Mouse (Mus musculus): ENCODE results near the gene Gm48552.

The Gm48552 gene

DNA sequence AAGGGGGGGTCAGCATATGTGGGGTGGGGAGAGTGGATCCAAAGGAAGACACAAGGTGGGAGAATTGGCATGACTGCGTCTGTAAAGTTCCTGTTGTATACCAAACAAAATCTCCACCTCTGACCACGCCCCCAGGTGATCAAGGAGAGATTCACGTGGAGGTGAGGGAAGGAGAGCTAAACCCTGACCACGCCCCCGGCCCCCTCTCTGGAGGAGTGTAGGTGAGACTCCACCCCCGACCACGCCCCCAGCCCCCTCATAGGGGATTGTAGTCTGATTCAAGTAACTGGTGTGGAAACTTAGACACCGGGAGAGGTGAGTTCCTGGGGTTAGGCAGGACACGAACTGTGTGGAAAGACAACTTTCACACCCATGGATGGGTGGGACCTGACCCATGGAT, 15.3 kb downstream of the Gm48552 start:
- in situ Hi-C loops (cut with MboI; ENCODE audit: low sequenced_read_pairs), result no loop called here

DNA sequence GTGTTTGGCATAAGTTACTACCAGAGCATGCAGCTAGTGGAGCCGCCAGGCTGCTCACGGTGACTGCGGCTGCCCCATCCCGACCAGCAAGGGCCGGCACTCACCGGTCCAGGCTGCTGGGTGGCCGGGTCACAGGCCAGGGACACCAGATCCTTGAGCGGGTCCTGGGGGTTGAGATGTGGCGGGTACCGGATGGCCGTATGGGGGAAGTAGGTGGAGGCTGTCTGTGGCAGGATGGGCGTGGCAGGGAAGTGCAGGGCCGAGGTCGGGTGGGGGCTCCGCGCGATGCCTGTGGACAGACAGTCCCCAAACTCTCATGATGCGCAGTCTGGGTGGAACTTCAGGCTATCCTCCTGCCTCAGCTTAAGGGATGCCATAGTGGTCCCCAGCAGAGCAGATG, 15.9 kb downstream of the Gm48552 start:
- in situ Hi-C loops (cut with MboI; ENCODE audit: low sequenced_read_pairs), result no loop called here

DNA sequence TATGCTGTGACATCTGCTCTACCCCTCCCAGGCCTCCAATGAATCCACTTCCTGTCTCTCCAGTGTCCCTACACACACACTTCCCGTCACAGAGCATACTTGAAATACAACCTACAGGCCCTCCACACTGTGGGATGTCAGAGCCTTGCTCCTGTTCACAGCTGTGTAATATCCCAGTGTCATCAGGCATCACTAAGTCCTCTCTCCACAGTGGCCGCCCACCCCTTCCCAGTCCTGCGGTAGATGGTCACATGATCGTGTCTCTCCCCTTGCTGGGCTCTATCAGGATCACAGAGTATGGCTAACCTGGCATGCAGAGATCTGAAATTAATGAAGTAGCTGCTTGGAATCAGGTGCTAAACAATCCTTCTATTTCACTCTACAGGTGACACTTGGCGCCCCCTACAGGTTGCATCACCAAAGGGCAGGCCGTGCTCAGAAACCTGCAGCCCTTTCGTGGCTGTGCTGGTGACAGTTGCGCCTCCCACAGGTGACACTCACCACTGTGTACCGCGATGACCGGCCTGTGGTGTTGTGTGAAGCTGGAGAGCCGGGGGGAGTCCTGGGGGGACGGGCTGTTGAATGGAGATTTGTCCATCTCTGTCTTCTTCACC, 16.9 kb downstream of the Gm48552 start:
- in situ Hi-C loops (cut with MboI; ENCODE audit: low sequenced_read_pairs), result no loop called here

DNA sequence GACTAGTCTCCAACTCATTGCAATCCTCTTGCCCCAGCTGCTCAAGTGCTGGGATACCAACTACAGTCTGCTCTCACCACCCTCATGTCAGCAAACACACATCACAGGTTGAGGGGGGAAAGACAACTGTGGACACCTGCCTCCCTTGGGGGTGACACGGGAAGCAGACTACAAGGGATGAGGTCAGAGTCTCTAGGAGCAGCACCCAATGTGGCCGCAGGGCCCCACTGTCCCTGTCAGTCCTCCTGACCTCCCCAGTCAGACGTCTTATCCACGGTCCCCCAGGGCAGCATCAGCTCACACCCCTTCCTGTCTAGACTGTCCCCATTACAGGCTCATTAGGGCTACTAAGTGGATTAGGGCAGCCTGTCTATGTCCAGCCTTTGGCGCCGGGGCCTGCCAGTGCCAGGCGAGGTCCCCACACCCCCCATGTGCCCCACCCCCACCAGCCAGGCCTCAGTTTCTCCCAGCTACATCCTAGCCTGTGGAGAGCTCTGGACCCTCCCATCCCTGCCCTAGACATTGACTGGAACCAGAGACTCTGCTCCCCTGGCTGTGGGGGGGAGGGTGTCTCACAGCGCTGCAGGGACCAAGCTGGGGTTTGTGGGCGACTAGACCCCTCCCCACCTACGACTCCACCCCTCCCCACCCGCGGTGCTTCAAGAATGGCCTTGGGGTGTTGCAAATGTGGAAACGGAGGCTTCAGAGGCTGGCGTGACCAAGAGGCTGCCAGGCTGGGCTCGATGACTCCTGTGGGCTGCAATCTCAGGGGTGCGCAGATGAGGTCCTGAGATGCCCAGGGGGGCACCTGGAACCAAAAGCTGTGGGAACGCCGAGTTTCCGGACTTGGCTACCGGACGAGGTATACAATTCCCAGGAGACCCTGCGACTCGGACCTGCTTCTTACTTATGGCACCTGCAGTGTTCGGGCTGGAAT, 18.0 kb downstream of the Gm48552 start:
- in situ Hi-C loops (cut with MboI; ENCODE audit: low sequenced_read_pairs), result no loop called here

DNA sequence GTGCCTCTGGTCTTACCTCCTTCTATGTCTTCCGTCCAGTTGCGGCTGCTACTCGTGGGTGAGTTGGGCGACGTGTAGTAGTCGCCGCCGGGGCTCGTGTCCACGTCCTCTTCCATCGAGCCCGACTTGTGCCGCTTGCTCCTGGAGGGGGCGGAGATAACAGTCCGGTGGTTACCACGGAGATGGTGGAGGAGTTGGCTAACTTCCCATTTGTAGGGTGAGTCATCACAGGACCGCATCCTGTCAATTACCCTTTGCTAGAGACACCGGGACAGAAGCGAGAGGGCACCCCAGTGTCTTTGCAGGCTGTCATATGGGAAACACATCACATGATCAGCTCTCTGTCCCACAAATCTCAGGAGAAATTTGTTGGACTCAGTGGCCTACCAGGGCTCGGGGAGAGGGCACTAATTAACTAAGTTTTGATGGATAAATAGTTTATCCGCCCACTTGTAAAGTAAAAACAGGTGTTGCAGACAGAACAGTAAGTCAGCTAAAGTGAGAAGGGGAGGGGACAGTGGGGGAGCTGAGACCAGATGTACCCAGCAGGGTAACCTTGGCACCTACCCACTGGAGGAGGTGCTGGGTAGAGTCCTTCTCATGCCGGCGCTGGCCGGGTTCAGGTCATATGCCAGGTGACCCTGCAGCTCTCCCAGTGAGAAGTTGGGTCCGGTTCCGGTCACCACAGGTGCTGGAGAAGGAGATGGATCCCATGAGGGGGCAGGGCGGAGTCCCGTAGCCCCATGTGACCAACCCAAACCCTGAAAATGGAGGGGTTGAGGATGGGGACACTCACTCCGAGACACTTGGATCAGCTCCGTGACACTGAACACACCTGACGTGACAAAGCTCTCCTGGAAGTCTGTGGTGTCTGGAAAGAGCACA, 19.0 kb downstream of the Gm48552 start:
- in situ Hi-C loops (cut with MboI; ENCODE audit: low sequenced_read_pairs), result no loop called here

DNA sequence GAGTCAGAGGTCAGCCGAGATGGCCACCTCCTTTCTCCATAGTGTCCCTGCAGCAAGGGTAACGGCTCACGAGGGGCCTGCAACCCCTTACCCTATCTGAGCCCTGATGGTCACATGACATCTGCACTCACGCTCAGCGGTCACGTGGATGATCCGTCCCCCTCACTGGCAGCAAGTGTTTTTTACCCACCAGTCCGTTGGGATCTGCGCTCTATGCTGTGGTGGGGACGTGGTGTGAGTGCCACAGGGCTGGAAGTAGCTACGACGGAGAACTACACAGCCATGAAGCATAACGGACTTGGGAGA, 19.6 kb downstream of the Gm48552 start:
- in situ Hi-C loops (cut with MboI; ENCODE audit: low sequenced_read_pairs), result no loop called here

DNA sequence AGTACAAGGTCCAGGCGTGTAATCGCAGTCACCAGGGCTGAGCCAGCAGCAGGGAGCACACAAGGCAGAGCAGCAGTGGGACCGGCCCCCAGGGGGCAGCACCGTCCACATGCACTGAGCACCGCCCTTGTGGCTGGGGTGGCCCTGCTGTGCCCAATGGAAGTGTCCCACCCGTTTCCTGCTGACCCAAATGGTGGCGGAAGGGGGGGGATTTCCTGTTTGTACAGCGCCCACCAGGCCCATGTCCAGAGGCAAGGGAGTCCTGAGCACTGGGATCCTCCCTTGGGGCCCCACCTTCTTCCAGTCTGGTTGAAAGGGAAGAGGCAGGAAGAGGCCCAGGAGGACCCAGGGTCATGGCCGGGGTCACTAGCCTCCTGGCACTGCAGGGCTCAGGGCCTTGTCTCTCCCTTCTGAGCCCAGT, 20.1 kb downstream of the Gm48552 start:
- in situ Hi-C loops (cut with MboI; ENCODE audit: low sequenced_read_pairs), result no loop called here

DNA sequence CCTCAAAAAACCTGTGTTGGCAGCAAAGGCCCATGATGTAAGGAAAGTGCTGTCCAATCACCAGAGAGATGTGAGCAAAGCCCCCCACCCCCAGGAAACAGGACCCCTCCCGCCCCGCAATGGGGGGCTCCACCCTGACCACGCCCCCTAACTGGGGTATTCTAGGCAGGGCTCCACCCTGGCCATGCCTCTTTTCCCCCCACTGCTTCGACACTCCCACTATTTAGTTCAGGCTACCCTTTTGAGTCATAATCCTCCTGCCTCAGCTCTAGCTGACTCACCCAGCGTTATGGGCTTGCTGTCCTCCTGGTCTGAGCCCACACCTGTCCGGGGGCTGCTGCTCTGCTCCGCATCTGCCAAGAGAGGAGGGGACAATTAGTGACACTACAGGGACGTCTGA, 20.5 kb downstream of the Gm48552 start:
- in situ Hi-C loops (cut with MboI; ENCODE audit: low sequenced_read_pairs), result no loop called here

DNA sequence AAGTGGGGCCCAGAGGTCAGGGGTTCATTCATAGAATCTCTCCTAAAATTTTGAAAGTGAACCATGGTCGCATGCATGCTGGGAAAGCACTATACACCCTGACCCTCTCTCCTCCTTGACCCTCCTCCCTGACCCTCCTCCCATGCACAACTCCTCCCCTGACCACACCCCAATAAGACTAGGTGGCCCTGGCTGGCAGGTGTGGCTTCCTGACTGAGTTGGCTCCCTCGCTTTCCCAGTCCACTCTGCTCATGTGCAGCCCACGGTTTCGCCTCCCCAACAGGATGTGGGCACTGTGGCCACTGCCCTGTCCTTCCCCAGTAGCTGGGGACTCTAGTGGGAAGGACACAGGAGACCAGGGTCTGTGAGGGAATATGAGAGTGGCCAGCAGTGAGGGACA, 21.5 kb downstream of the Gm48552 start:
- in situ Hi-C loops (cut with MboI; ENCODE audit: low sequenced_read_pairs), result no loop called here

DNA sequence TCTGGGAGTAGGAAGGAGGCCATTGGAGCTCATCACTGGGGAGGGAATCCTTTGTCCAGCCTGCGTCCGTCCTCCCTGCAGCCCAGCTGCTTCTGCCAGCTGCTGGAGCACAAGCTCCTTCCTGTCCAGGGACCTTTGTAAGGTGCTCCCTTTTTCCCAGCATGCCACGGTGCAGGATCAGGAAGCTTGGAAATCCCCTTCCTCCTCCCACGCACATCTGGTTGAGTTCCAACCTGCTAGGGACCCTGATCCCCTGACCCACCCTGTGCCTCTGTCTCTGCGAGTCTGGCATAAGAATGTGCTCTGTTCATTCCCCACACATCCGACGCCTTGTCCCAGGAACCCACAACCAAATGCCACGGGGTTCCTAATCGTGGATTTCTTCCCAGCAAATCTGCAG, 22.2 kb downstream of the Gm48552 start:
- in situ Hi-C loops (cut with MboI; ENCODE audit: low sequenced_read_pairs), result no loop called here

DNA sequence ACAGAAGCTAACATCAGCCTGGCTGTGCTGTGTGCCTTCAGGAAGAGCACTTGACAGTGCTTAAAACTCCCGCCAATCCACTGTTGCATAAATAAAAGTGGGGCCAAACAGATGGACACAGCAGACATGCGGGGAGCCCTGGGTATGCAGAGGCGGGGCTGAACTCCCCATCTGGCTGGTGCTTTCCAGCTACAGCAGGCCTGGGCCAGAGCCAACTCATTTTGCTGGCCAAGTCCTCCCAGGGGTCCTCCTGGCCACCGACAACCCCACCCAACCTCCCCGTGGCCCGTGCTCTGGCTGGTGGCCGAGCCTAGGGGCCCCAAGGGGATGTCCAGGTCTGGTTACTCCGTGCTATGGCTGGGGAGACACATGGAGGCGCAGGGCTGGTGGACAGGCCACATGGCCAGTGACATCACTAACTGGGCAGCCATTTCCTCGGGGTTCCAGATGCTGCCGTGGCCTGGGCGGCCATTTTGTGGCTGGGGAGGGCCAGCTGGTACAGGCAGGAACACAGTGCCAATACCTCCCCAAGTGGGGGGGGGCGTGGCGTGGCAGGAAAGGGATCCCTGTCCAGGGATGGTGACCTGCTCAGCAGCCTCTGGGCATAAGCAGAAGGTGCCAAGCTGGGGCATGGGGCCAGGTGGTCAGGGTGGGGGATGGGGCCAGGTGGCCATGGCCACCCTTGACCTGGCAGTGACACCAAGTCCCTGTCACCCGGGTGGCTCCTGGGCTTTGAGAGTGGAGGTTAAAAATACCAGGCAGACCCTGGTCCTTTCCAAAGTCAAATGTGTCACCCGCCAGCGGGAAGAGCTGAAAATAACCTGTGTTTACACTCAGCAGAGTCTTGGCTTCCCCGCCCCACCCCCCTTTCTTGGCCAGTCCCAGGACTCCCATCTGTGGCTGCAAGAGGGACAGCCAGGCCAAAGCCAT, 22.9 kb downstream of the Gm48552 start:
- in situ Hi-C loops (cut with MboI; ENCODE audit: low sequenced_read_pairs), result no loop called here

DNA sequence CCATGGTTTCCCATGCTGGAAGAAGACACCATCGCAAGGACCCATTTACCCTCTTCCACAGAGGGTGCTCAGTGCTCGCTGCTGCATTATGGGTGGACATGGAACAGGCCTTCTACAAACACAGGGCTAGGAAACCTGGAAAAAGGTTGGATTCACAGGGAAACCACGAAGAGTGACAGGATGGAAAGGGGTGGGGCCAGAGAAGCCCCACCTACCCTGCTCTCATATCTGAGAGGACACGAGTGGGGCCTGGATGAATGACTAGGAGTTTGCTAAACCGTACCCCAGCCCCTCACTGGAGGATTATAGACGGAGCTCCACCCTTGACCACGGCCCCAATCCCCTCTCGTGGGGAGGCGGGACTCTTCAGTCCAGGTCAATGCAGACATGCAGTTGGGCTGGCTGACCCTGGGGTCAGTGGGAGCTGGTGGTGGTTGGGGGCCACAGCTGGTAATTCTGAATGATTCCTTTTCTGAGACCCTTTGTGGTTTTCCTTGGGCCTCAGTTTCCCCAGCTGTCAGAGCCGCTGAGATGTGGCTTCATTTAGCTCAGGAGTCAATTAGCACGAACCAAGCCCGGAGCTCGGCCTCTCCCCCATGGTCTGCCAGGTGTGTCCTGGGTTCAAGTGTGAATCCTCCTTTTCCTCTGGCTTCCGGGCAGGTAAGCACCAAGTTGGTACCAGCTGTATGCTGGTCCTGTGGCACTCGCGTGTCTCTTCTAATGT, 23.9 kb downstream of the Gm48552 start:
- in situ Hi-C loops (cut with MboI; ENCODE audit: low sequenced_read_pairs), result no loop called here

DNA sequence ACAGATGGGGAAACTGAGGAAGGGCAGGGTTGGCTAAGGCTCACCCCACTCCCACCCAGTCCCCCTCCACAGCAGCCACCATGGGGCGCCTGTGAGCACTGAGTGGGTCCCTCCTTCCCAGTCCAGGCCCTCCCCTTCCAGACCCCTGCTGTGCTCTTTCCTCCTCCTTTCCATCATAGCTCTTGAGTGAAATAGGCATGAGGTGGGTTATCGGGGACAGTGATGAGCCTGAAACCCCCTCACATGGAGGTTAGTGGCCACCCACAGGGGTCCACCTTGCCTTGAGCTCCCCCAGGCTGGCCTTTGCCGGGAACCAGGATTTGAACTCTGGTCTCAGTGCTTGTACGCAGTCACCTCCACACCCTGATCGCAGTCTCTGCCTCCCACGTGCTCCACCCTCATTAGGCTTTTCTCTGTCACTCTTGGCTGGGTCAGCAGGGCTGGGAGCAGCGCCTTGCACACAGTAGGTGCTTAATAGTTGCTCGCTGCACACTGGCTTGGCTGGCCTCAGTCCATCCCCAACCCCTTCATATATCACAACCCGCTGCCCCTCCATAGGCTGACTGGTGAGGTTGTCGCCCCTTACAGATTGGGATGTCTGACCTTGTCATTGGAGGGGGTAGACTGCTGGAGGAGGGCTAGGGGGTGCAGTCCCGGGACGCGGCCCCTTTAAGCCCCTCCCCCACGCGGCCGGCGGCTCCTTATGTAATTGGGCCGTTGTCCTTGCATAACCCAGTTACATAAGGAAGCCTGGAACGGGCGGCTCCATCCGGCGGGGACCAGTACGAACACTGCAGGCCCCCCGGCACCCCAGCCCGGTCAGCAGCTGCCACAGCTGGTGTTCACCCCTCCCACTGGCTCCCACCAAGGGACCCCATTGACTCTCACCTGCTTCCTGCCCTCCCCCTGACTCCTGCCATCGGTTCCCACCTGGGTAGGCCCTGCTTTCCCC, 24.8 kb downstream of the Gm48552 start:
- in situ Hi-C loops (cut with MboI; ENCODE audit: low sequenced_read_pairs), result no loop called here

DNA sequence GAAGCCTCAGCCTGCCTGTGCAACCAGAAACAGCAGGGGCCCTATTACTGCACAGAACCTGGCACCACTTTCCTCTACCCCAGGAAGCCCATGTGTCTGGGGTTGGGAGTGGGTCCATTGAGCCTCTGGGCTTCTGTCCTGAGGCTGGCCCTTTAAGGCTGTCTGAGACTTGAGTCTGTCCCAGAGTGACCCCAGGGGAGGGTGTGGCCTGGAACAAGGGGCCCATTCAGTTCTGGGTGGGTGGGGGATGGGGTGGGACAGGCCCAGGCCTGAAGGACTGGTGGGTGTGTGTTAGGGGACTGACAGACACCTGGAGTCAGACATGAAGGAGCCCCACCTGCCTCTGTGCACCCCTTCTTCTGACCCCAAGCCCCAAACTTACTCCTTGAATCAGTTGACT, 25.9 kb downstream of the Gm48552 start:
- in situ Hi-C loops (cut with MboI; ENCODE audit: low sequenced_read_pairs), result no loop called here

DNA sequence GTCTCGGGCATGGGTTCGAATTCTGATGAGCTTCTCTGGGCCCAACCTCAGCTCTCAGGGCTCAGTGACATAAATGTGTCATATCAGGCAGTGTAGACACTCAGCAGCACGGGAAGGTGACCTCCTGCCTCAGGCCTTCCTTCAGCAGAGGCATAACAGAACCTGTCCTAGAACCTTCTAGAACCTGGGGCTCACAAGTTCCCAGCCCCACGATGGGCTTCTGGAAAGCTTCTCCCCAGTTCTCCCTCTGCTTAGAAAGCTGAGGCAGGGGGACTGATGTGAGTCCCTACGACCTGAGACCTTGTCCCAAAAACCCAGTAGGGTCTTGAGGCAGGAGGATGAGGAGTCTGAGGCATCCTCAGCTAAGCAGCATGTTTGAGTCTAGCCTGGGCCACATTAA, 26.3 kb downstream of the Gm48552 start:
- in situ Hi-C loops (cut with MboI; ENCODE audit: low sequenced_read_pairs), result no loop called here

DNA sequence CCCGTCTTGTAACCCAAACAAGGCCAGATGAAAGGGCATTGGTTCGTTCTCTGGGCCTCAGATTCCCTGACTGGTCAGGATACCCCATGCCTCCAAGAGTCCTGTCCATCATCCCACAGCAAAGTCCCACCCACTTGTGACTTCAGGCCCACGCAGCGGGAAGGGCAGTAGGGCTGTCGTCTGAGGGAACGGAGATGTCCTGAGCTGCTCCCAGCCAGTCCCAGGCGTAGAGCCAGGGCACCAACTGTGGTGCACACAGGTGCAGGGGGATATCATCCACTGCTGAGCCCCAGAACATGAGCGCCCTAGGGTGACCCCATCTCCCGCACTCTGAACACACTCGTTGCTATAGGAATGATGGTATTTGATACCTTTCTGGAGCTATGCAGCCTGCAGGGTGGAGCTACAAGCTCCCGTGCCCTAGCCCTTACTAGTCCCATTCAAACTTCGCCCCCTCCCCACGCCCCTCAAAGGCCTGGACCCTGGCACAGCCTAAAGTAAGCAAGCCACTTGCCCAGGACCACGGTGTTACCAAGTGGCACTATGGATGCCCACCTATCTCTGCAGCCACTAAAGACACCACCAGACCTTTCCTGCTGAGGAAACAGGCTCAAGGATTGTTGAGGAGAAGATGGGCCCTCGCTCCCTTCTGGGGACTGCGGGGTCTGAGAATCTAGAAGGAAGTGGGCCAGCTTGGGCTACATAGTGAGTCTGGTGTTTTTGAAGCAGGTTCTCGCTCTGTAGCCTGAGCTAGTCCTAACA, 26.9 kb downstream of the Gm48552 start:
- in situ Hi-C loops (cut with MboI; ENCODE audit: low sequenced_read_pairs), result no loop called here

DNA sequence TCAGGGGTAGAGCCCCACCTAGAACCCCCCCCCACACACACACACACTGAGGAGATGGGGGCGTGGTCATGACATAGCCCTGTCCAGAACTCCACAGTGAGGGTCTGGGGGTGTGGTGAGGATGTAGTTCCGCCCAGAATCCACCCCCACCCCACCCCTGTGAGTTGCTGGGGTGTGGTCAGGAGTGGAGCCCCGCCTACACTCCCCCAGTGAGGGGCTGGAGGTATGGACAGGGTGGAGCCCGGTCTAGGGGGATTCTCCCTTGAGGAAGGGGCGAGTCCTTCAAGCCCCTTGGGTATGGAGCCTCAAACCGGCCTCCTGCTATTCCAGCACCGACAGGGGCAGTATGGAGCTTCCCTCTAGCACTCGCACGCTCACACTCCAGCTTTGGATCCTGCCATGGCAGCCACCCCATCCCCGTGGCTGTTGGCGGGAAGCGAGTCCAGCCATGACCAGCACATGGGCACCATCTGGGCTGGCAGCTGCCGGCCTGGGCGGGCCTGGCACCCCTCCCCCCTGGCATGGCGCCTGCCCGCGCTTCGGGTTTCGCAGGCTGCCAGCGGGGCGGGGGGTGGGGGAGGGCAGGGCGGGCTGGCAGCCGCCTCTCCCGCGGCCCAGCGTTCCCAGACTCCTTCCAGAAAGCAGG, 27.9 kb downstream of the Gm48552 start:
- in situ Hi-C loops (cut with MboI; ENCODE audit: low sequenced_read_pairs), result no loop called here
